Mouse (Mus musculus): ENCODE results near the gene Itga11.
"Not testable (repeated sequence)": the region's sequence is repeated elsewhere in the genome, so short reads cannot be mapped to it uniquely, and the experiment has no call there.

- TF ChIP-seq POLR2A (IDR thresholded peaks at IDR 0.05; ENCODE audit: borderline replicate concordance, control insufficient read depth, low read depth, low read length); CTCF (IDR thresholded peaks at IDR 0.05; ENCODE audit: control insufficient read depth, insufficient read depth, low read length): not testable (repeated sequence)
Observed at GRCm38 (mm10) chr9:62819910-62820309, 142.3 kb downstream of the Itga11 start.

Data from bone marrow, adult 2 months (tissue).